Mouse (Mus musculus): ENCODE measurements around the gene Jaml. TPM values are rescaled to one million over a fixed set of nuclear protein-coding genes. Genes with fewer than 3 reads are reported as not detected.
A peak's percentile ranks its signal among the peaks of the same experiment; 100 is the strongest.

The Jaml gene
- total RNA-seq, 2 experiments from 2014 or later: 0.35 to 0.57 TPM

DNA sequence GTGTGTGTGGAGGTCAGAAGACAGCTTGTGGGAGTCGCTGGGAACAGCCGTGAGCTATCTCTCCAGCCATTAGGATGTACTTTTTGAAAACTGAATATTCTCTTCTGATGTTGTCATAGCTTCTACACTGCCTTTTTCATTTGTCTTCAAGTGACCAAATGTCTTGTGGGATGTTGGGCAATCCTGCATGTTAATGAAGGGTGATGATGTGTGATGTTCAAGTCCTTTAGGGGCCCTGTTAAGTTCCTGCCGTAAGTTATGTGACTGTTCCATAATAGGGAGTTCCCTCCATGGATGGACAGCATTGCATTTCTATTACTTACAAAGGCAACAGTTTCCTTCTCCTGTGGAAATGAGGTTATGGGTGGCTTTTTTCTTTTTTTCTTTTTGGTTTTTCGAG, 12.2 kb upstream of the Jaml start:
- intact Hi-C loops (cut with DNase I): no loop called here

DNA sequence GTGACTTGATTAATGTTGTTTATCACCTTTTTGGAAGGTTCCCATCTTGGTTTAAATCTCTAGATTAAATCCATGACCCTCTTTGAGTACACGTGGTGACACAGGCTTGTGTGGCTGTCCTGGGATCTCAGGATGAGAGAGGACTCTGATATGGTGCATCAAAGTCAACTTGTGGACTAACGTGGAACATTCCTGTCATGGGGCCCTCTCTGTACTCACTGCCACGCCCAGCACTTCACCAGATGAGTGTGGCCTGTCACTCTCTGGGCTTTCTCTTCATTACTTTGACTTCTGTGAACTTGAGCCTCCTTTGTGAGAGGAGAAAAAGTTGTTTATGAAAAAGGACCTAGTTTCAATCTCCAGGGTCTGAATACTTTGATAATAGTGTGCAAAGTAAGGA, 7.2 kb upstream of the Jaml start:
- DNase-seq (ENCODE audit: low spot score in 2 of 2): no peak
- intact Hi-C loops (cut with DNase I): no loop called here

More for the DNA sequence above, 12.2 kb upstream of the Jaml start:
- DNase-seq (ENCODE audit: low spot score in 2 of 2): no peak

- intact Hi-C loops (cut with DNase I): no loop called here
- no peak for DNase-seq (ENCODE audit: low spot score in 2 of 2)
Observed at GRCm38 (mm10) chr9:45077859-45078258, 1.1 kb upstream of the Jaml start.

DNA sequence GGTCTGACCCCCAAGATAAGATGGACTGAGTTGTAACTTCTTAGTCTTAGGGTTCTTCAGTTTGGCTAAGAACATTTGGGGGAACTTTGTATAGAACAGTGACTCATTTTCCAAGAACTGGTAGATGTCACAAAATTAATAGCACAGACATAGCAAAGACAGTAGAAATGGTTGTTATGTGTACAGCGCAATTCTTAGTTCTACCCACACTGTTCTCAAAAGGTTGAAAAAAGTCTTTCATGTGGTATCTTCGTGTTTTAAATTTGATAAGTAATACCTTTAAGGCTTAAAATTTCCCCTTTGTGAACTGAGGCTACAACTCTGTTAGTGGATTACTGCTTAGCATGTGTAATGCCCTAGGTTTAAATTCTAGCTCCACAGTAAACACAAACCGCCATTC, 4.1 kb downstream of the Jaml start:
- intact Hi-C loops (cut with DNase I): no loop called here
- DNase-seq (ENCODE audit: low spot score in 2 of 2): no peak

DNA sequence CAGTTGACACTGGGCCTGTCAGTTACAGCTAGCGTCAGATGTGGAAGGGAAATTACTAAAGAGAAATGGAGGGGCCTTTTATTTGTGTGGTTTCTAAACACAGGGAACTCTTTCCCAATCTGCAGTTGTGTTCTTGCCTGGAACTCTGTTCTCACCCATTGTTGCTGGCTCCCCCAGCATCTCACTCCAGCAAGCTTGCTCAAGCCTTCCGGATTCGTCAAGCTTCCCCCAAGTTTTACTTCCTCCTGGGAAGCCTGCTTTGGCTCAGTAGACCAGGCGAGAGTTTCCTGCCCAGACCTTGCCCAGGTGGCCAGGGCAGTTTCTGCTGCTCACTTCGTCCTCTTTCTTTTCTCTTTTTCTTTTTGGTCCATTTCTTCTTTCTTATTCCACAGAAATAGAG, 5.6 kb downstream of the Jaml start:
- DNase-seq (ENCODE audit: low spot score in 2 of 2): no peak
- intact Hi-C loops (cut with DNase I): no loop called here

DNA sequence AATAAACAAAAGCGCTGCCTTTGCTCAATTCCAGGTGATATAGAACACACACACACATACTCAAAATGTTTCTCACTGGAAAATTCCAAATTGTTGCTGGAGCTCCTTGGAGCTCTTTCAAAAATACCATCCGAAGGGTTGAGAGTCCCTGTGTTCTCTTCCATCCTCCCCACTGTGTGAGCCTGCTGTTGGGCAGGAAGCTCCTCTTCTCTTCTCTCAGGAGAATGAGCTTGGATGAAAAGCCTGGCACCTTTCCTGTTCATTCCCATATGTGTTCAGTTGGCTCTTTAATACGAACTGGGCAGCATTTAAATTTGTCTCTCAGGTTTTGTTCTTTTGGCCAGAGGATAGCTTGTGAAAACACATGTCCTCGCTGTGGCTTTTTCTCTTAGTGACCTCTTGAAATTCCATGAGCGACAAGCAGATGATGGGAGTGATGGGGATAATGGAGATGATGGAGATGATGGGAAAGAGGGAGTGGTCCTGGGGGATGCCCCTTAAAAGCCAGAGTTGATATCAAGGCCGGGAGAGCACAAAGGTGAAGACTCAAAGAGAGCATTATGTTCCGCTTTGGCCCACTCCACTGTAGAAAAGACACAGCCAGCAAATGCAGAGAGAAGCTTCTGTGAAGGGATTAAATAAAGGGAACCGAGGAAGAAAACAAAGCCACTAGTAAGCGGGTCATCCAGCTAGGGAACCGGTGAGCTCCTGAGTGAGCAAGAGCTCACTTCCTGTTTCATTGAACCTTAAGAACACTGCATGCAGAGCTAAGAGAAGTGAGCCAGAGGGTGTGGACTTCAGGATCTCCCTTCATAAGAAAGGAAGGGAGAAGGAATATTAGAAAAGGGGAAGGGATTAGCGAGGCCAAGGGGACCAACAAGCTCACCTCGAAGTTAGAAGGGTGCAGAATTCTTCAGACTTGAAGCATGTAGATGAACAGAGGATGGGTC, 7.0 kb downstream of the Jaml start:
- no peak for DNase-seq (ENCODE audit: low spot score in 2 of 2)
- intact Hi-C loops (cut with DNase I): no loop called here

GRCm38 (mm10) chr9:45088040-45088439, 9.1 kb downstream of the Jaml start:
- intact Hi-C loops (cut with DNase I): no loop called here

GRCm38 (mm10) chr9:45090811-45091210, 11.8 kb downstream of the Jaml start:
- no peak for DNase-seq (ENCODE audit: low spot score in 2 of 2)
- intact Hi-C loops (cut with DNase I): no loop called here

More at GRCm38 (mm10) chr9:45088040-45088439, 9.1 kb downstream of the Jaml start:
- DNase-seq (ENCODE audit: low spot score in 2 of 2): no peak

DNA sequence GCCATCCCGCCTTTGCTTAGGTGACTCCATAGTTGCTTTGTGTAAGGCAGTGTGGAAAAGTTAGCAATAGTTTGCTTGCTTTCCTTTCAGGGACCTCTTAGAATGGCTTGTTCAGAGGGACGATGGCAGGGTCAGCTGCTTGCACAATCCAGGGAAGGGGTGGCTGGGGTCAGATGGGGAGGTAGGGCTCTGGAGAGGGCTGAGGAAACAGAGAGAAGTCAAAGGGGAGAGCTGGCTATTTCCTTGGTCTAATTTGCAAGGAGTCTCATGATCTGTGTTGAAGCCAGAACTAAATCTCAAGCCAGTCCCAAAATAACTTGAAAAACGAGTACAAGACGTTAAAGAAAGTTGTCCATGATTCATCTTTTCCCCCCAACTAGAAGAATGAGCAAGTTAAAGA, 13.7 kb downstream of the Jaml start:
- intact Hi-C loops (cut with DNase I): no loop called here
- no peak for DNase-seq (ENCODE audit: low spot score in 2 of 2)

DNA sequence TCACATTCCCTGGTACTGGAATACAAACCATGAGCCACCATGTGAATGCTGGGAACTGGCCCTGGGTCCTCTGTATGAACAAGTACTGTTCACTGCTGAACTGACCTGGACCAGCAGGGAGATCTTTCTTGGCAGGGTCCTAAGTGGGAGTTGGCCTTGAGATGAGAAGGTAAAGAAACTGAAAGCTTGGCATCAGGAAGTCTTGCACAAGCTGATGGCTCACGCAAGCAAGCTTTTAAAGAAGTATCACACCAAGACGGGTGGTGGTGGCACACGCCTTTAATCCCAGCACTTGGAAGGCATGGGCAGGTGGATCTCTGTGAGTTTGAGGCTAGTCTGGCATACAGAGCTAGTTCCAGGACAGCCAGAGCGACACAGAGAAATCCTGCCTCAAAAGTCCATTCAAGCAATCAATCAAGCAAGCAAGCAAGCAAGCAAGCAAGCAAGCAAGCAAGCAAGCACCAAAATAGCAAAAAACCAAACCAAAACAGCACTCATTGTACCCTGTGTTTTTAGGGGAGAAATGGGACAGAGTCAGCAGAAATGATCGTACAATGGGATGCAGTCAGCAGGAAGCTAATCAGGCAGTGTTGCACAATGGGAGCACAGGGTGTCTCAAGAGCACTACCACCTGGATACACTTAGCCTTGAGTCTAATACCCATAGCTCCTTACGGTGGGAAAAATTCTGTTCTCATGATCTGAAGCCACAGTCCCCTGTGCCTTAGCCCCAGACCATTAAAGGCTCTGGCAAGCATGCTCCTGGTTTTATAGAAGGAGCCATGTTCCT, 16.4 kb downstream of the Jaml start:
- intact Hi-C loops (cut with DNase I): no loop called here
- DNase-seq (ENCODE audit: low spot score in 2 of 2): no peak

GRCm38 (mm10) chr9:45097877-45098276, 18.9 kb downstream of the Jaml start:
- DNase-seq (ENCODE audit: low spot score in 2 of 2): no peak
- intact Hi-C loops (cut with DNase I): no loop called here

GRCm38 (mm10) chr9:45098426-45098825, 19.4 kb downstream of the Jaml start:
- no peak for DNase-seq (ENCODE audit: low spot score in 2 of 2)
- intact Hi-C loops (cut with DNase I): no loop called here

DNA sequence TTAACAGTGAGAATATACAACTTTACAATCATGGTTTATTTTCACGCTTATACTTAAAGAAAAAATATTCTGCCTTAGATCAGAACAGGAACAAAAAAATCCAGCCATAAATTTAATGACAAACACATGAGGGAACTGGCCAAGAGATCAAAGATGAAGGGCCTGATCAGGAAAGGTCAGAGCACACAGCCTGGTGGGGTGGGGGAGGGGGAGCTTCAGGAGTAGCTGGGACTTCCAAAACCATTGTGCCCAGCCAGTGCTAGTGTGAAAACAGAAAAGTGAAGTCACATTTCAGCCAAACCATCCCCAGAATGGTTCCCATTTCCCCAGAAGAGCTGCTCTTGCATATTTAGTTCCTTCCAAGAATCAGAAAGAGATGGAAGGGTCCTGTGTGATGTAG, 23.5 kb downstream of the Jaml start:
- no peak for DNase-seq (ENCODE audit: low spot score in 2 of 2)
- intact Hi-C loops (cut with DNase I): no loop called here

DNA sequence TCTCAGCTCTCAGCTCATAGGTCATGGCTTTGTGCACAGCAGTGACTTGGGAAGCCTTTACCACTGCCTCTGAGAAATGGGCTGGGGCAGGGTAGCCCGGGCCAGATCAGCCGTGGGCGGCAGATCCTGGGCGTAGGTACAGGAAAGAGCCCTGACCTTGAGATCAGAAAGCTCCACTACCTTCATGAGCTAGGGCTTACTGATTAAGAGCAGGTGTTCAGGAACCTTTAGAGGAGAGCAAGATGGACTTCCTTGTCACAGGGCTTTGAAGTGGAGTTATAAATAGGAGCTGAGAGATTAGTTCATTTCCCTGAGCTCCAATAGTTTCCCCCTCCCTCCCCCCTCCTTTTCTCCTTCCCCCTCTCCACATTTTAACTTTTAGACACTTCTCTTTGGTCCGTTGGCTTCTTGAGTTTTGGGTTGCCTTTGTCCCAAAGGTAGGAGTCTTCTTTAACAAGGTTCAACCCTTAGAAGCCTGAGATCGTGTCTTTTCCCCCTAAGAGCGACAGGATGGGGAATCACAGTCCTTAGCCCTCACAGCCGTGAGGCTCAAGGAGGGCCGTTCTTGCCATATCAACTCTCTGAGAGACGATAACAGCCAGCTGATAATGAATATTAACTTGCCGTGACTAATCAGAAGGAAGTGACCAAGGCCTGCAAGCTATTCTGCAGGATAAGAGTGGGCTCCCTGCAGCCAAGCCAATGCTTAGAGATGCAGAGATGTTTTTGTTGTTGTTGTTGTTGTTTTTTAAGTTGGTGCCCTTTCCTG, 24.4 kb downstream of the Jaml start:
- no peak for DNase-seq (ENCODE audit: low spot score in 2 of 2)
- intact Hi-C loops (cut with DNase I): no loop called here

DNA sequence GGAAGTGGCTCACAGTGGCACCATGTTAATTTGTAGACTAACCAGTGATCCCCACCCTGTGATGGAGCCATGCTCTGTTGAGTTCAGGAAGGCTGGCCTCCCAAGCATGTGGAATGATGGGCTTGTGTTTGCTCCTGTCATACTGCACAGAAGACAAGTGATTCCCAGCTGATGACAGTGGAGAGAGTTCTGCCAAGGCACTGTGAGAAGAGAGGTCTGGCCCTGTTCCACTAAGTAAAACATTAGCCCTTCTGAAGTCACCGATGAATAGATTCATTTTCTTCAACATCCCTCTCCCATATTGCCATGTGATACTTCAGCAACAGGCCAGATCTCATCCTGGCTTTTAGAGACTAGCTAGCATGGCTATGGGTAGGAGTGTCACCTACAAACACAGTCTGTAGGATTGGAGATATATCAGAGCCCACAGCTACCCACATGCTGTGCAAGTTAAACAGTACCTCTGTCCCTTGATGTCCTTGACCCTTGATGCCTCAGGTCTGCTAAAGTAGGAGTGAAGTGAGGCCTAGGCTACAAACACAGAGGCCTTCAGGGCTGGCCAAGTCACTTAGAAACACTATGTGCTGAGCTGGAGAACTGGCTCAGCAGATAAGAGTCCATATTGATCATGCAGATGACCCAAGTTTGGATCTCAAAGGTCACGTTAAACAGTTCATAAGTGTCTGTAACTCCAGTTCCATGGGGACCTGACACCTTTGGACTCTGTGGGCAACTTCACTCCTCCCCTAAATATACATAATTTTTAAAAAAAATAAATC, 26.8 kb downstream of the Jaml start:
- DNase-seq (ENCODE audit: low spot score in 2 of 2): no peak
- intact Hi-C loops (cut with DNase I): no loop called here

DNA sequence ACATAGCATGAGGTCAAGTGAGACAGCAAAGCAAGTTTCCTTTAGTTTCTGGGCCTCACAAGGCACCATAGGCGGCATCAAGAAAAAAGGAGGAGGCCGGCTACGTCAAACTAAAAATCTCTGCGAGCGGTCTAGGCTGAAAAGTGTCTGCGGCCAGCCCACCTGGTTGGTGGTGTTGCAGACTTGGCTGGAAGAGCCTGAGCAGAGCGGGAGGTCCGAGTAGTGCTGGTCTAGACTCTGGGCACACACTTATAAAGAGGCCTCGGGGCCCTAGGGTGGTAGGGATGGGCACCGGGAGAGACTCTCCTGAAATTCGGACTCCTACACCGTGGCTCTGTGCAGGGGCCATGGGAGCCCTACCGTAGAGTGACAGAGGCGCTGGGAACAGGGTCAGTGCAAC, 36.7 kb downstream of the Jaml start:
- peak; percentile 58 to 76 for DNase-seq (ENCODE audit: low spot score in 2 of 2)
- intact Hi-C loops (cut with DNase I): loop anchor here (5.0 kb wide), 1 partner anchor 58 kb away; the partner anchor contains the start of gene Mpzl3

DNA sequence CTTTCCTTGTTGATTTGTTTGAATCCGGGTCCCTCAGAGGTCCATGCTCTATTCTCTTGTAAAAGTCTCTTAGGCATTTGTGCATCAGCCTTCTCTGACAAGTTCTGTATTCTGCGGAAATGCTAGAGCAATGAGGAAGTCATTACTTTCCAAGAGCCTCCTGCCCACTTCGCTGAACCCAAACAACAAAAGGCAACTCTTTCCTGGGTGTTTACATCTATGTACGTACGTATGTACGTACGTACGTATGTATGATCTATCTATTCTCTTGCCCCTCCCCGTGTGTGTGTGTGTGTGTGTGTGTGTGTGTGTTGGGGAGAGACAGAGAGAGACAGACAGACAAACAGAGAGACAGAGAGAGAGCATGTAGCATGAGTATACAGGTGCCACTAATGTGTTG, 37.8 kb downstream of the Jaml start:
- no peak for DNase-seq (ENCODE audit: low spot score in 2 of 2)
- intact Hi-C loops (cut with DNase I): loop anchor here (5.0 kb wide), 1 partner anchor 60 kb away; the partner anchor contains the start of gene Mpzl3

DNA sequence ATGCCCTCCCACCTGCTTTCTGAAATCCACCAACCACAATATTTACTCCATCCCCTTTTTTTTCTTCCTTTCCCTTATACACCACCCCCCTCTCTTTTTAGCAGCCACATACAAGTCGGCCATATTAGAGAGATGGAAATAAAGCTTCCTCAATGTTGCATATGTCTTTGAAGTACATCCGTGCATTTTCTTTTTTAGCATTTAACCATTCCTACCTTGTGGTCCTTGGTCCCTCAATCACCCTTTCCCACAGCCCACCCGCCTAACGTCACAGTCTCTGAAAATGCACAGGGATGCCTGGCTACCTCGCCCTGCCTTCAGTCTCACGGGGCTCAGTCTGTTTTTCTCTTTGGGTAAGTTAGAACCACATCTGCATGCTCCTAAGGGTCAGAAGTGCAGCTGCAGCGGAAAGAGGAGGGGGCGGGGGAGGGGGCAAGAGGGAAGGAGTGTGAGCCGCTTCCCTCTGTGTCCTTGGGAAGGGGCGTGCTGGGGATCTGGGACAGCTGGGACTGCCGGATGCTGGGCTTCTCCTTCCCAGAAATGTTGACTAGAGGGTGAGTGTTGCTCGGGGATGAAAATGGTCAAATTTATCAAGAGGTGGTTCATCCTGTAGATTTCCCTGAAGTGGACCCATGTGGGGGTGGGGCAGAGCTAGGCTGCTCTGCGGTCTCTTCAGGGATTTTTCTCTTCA, 38.9 kb downstream of the Jaml start, which contains the start of gene Scn2b:
Gene Scn2b, plus strand, starts transcription at position 42 of the 691 bp plus-strand sequence.
- DNase-seq (ENCODE audit: low spot score in 2 of 2): peak in 1 of 2 experiments; percentile 70
- intact Hi-C loops (cut with DNase I): loop anchor here (5.0 kb wide), 1 partner anchor 61 kb away; the partner anchor contains the start of gene Mpzl3
